Mouse (Mus musculus): ENCODE results near the gene Smarca1. TPM values are rescaled to one million over a fixed set of nuclear protein-coding genes. Genes with fewer than 3 reads are reported as not detected.

Gene Smarca1
- total and polyA plus RNA-seq, 2 experiments from 2014 or later = 5.0 to 10.4 TPM

- H3K4me2 ChIP-seq (ENCODE audit: low read depth, low read length) = peak overlapping the region; percentile 76
- no peaks in the 10 kb centered on the region for H3K36me3 ChIP-seq (replicated peaks; ENCODE audit: control insufficient read depth, insufficient read depth, low read length)
- no peaks in the 10 kb centered on the region for H3K27me3 ChIP-seq (ENCODE audit: control insufficient read depth, insufficient read depth, low read length)
- ATAC-seq (ENCODE audit: insufficient read depth, low read depth) (peak; percentile 66; the same call in 1 of the 2 replicates), DNase-seq (ENCODE audit: low spot score) (no peak)
- H3K4me1 ChIP-seq (ENCODE audit: control insufficient read depth, insufficient read depth) = no peaks in the 10 kb centered on the region
- WGBS = 15% methylated on average over 21 of the region's 36 CpGs
- peak overlapping the region; percentile 44 for H3K27ac ChIP-seq (ENCODE audit: low read depth)
- H3K4me3 ChIP-seq (ENCODE audit: low read depth, low read length) = peak overlapping the region; percentile 69
- peak overlapping the region; percentile 51 for H3K9ac ChIP-seq (replicated peaks; ENCODE audit: low read depth, low read length)
- H3K9me3 ChIP-seq (replicated peaks; ENCODE audit: control insufficient read depth, low read length) = no peaks in the 10 kb centered on the region
- TF ChIP-seq CTCF (IDR thresholded peaks at IDR 0.05; ENCODE audit: low read depth) = no peak
- no peak for TF ChIP-seq EP300 (IDR thresholded peaks at IDR 0.05; ENCODE audit: low read depth)
These were observed 805 bp downstream of the Smarca1 start for GRCm38 (mm10) chrX:47891907-47892430.

- H3K36me3 ChIP-seq (replicated peaks; ENCODE audit: control insufficient read depth, insufficient read depth, low read length) = no peaks in the 10 kb centered on the region
- TF ChIP-seq EP300 (IDR thresholded peaks at IDR 0.05; ENCODE audit: low read depth) (no peak), CTCF (IDR thresholded peaks at IDR 0.05; ENCODE audit: low read depth) (no peak)
- 15% methylated on average over 9 of the region's 12 CpGs for WGBS
- ATAC-seq (ENCODE audit: insufficient read depth, low read depth) = peak; percentile 62; the same call in 1 of the 2 replicates
- H3K4me3 ChIP-seq (ENCODE audit: low read depth, low read length) = peak overlapping the region; percentile 69
- H3K27me3 ChIP-seq (ENCODE audit: control insufficient read depth, insufficient read depth, low read length) = no peaks in the 10 kb centered on the region
- no peaks in the 10 kb centered on the region for H3K9me3 ChIP-seq (replicated peaks; ENCODE audit: control insufficient read depth, low read length)
- no peak for DNase-seq (ENCODE audit: low spot score)
- H3K4me1 ChIP-seq (ENCODE audit: control insufficient read depth, insufficient read depth) = no peaks in the 10 kb centered on the region
- H3K27ac ChIP-seq (ENCODE audit: low read depth) = no peak overlapping the region
- peak overlapping the region; percentile 51 for H3K9ac ChIP-seq (replicated peaks; ENCODE audit: low read depth, low read length)
- H3K4me2 ChIP-seq (ENCODE audit: low read depth, low read length) = peak overlapping the region; percentile 76
These were observed 1.4 kb downstream of the Smarca1 start for GRCm38 (mm10) chrX:47891243-47891906.

- no peak overlapping the region for H3K9ac ChIP-seq (replicated peaks; ENCODE audit: low read depth, low read length)
- no peak overlapping the region for H3K4me3 ChIP-seq (ENCODE audit: low read depth, low read length)
- no peaks in the 10 kb centered on the region for H3K4me1 ChIP-seq (ENCODE audit: control insufficient read depth, insufficient read depth)
- TF ChIP-seq CTCF (IDR thresholded peaks at IDR 0.05; ENCODE audit: low read depth) (no peak), EP300 (IDR thresholded peaks at IDR 0.05; ENCODE audit: low read depth) (no peak)
- 30% methylated on average over 2 of the region's 2 CpGs for WGBS
- no peaks in the 10 kb centered on the region for H3K36me3 ChIP-seq (replicated peaks; ENCODE audit: control insufficient read depth, insufficient read depth, low read length)
- ATAC-seq (ENCODE audit: insufficient read depth, low read depth) (no peak), DNase-seq (ENCODE audit: low spot score) (no peak)
- H3K27me3 ChIP-seq (ENCODE audit: control insufficient read depth, insufficient read depth, low read length) = no peaks in the 10 kb centered on the region
- no peaks in the 10 kb centered on the region for H3K9me3 ChIP-seq (replicated peaks; ENCODE audit: control insufficient read depth, low read length)
- no peak overlapping the region for H3K27ac ChIP-seq (ENCODE audit: low read depth)
- no peak overlapping the region for H3K4me2 ChIP-seq (ENCODE audit: low read depth, low read length)
These were observed 5.4 kb downstream of the Smarca1 start for GRCm38 (mm10) chrX:47887401-47887800.

GRCm38 (mm10) chrX:47882813-47883212 is 10.0 kb downstream of the Smarca1 start:
- Histone ChIP-seq H3K27me3 (ENCODE audit: control insufficient read depth, insufficient read depth, low read length) (no peaks in the 10 kb centered on the region), H3K36me3 (replicated peaks; ENCODE audit: control insufficient read depth, insufficient read depth, low read length) (no peaks in the 10 kb centered on the region), H3K9ac (replicated peaks; ENCODE audit: low read depth, low read length) (no peak overlapping the region), H3K27ac (ENCODE audit: low read depth) (no peak overlapping the region), H3K9me3 (replicated peaks; ENCODE audit: control insufficient read depth, low read length) (no peaks in the 10 kb centered on the region), H3K4me1 (ENCODE audit: control insufficient read depth, insufficient read depth) (peaks cover 3% of the 10 kb centered on the region; the same call in 1 of the 2 replicates), H3K4me2 (ENCODE audit: low read depth, low read length) (no peak overlapping the region), H3K4me3 (ENCODE audit: low read depth, low read length) (no peak overlapping the region)
- TF ChIP-seq EP300 (IDR thresholded peaks at IDR 0.05; ENCODE audit: low read depth) (no peak), CTCF (IDR thresholded peaks at IDR 0.05; ENCODE audit: low read depth) (no peak)
- DNase-seq (ENCODE audit: low spot score) (no peak), ATAC-seq (ENCODE audit: insufficient read depth, low read depth) (no peak)
- 79% methylated on average over 6 of the region's 6 CpGs for WGBS

GRCm38 (mm10) chrX:47880052-47880451 is 12.7 kb downstream of the Smarca1 start:
- Histone ChIP-seq H3K4me1 (ENCODE audit: control insufficient read depth, insufficient read depth) (peaks cover 3% of the 10 kb centered on the region; the same call in 1 of the 2 replicates), H3K36me3 (replicated peaks; ENCODE audit: control insufficient read depth, insufficient read depth, low read length) (no peaks in the 10 kb centered on the region), H3K9me3 (replicated peaks; ENCODE audit: control insufficient read depth, low read length) (no peaks in the 10 kb centered on the region), H3K4me2 (ENCODE audit: low read depth, low read length) (no peak overlapping the region), H3K27me3 (ENCODE audit: control insufficient read depth, insufficient read depth, low read length) (no peaks in the 10 kb centered on the region), H3K27ac (ENCODE audit: low read depth) (peak overlapping the region; percentile 38; the same call in 1 of the 2 replicates), H3K9ac (replicated peaks; ENCODE audit: low read depth, low read length) (no peak overlapping the region), H3K4me3 (ENCODE audit: low read depth, low read length) (no peak overlapping the region)
- TF ChIP-seq EP300 (IDR thresholded peaks at IDR 0.05; ENCODE audit: low read depth) (no peak), CTCF (IDR thresholded peaks at IDR 0.05; ENCODE audit: low read depth) (no peak)
- WGBS = 29% methylated on average over 2 of the region's 2 CpGs
- ATAC-seq (ENCODE audit: insufficient read depth, low read depth) = 0 out of 2 replicates have a peak, but pooled peaks have one; percentile 47
- peak; percentile 56 for DNase-seq (ENCODE audit: low spot score)
